Mouse (Mus musculus) brain, embryonic 14.5 days (tissue): ENCODE data around the gene Pdxk. TPM values are rescaled to one million over a fixed set of nuclear protein-coding genes. Genes with fewer than 3 reads are reported as not detected.

Experiments used
- DNase-seq: peaks from one replicate; pipeline ENCODE4 v3.0.0-alpha.2; 2011; ENCODE audit warnings: low read depth
- CTCF ChIP-seq: fragments of 200-500 bp; IDR thresholded peaks from 2 replicates; pipeline ENCODE4 v1.5.1; 2012; ENCODE audit warnings: inconsistent platforms, mild to moderate bottlenecking, moderate library complexity, borderline replicate concordance; ENCODE audit not compliant: insufficient read depth, insufficient read length; ENCODE audit errors: extremely low read depth
- POLR2A ChIP-seq: fragments of 200-500 bp; IDR thresholded peaks from 2 replicates; pipeline ENCODE4 v1.6.1; 2012; ENCODE audit warnings: mild to moderate bottlenecking, inconsistent platforms, borderline replicate concordance; ENCODE audit not compliant: poor library complexity, insufficient read depth, insufficient read length, severe bottlenecking; ENCODE audit errors: extremely low read depth
- polyA plus RNA-seq: library from polyadenylated mRNA; depleted of rRNA; stranded (reverse); fragments of >200 nt; gene quantifications from 2 replicates; pipeline ENCODE4 v1.2.3, GENCODE M21; 2012

The Pdxk gene
- polyA plus RNA-seq, 1 experiment, result 26.2 TPM

GRCm38 (mm10) chr10:78412319-78413151 lies 52.2 kb downstream of the Pdxk start, which contains the start of gene Rrp1:
Gene Rrp1 (minus strand): TSS chr10:78413043.
- TF ChIP-seq POLR2A (peak; percentile 48; the same call in 1 of the 2 replicates), CTCF (peak; percentile 100)

GRCm38 (mm10) chr10:78411851-78412250 lies 52.9 kb downstream of the Pdxk start:
- no peak for DNase-seq
- TF ChIP-seq CTCF (no peak), POLR2A (no peak)

More at GRCm38 (mm10) chr10:78412319-78413151, 52.2 kb downstream of the Pdxk start, which contains the start of gene Rrp1:
- peak; percentile 98 for DNase-seq

GRCm38 (mm10) chr10:78409035-78409788 lies 55.6 kb downstream of the Pdxk start:
- TF ChIP-seq POLR2A, result no peak
- TF ChIP-seq CTCF, result no peak
- no peak for DNase-seq

GRCm38 (mm10) chr10:78407132-78407531 lies 57.6 kb downstream of the Pdxk start:
- no peak for TF ChIP-seq CTCF
- TF ChIP-seq POLR2A, result no peak
- DNase-seq, result no peak

GRCm38 (mm10) chr10:78406152-78406551 lies 58.6 kb downstream of the Pdxk start:
- no peak for TF ChIP-seq CTCF
- TF ChIP-seq POLR2A, result no peak
- DNase-seq, result no peak

- TF ChIP-seq POLR2A, result no peak
- TF ChIP-seq CTCF, result no peak
- DNase-seq, result no peak
These were observed 62.4 kb downstream of the Pdxk start for GRCm38 (mm10) chr10:78402301-78402922.

GRCm38 (mm10) chr10:78401127-78401526 lies 63.6 kb downstream of the Pdxk start:
- no peak for DNase-seq

GRCm38 (mm10) chr10:78399090-78399657 lies 65.6 kb downstream of the Pdxk start:
- peak; percentile 43 for DNase-seq

More at GRCm38 (mm10) chr10:78401127-78401526, 63.6 kb downstream of the Pdxk start:
- no peak for TF ChIP-seq POLR2A
- TF ChIP-seq CTCF, result no peak

GRCm38 (mm10) chr10:78396625-78396885 lies 68.2 kb downstream of the Pdxk start:
- TF ChIP-seq POLR2A (no peak), CTCF (no peak)
- no peak for DNase-seq

More at GRCm38 (mm10) chr10:78399090-78399657, 65.6 kb downstream of the Pdxk start:
- TF ChIP-seq CTCF, result no peak
- no peak for TF ChIP-seq POLR2A

GRCm38 (mm10) chr10:78395819-78396624 lies 68.8 kb downstream of the Pdxk start:
- no peak for TF ChIP-seq POLR2A
- peak; percentile 97 for TF ChIP-seq CTCF
- peak; percentile 98 for DNase-seq
